Mouse (Mus musculus) liver, embryonic 13.5 days (tissue): Measurements from ENCODE around the gene Skp1a. TPM values are rescaled to one million over a fixed set of nuclear protein-coding genes. Genes with fewer than 3 reads are reported as not detected.

Source experiments
- ATAC-seq: fragments of 200-750 bp; cut with Nextera tagmentation; 2 replicates; pipeline ENCODE4 v1.8.0; 2017; ENCODE audit warnings: low read depth, mild to moderate bottlenecking, moderate number of reproducible peaks, moderate library complexity
- DNase-seq: peaks from one replicate; pipeline ENCODE4 v3.0.0; 2022
- H3K27ac ChIP-seq: fragments of 300-500 bp; sonication (generic); 2 replicates; pipeline ENCODE4 v1.5.1; 2015; ENCODE audit warnings: moderate library complexity, mild to moderate bottlenecking, inconsistent platforms
- H3K27me3 ChIP-seq: fragments of 300-500 bp; sonication (generic); 2 replicates; pipeline ENCODE4 v1.6.1; 2015; ENCODE audit warnings: mild to moderate bottlenecking, inconsistent platforms
- H3K36me3 ChIP-seq: fragments of 300-500 bp; sonication (generic); 2 replicates; pipeline ENCODE4 v1.6.1; 2015; ENCODE audit warnings: mild to moderate bottlenecking, inconsistent platforms
- H3K4me1 ChIP-seq: fragments of 300-500 bp; sonication (generic); replicated peaks from 2 replicates; pipeline ENCODE4 v1.6.1; 2015; ENCODE audit warnings: inconsistent platforms
- H3K4me2 ChIP-seq: fragments of 300-500 bp; sonication (generic); 2 replicates; pipeline ENCODE4 v1.6.1; 2015; ENCODE audit warnings: inconsistent platforms, mild to moderate bottlenecking, moderate library complexity
- H3K4me3 ChIP-seq: fragments of 300-500 bp; sonication (generic); replicated peaks from 2 replicates; pipeline ENCODE4 v1.5.1; 2015; ENCODE audit warnings: mild to moderate bottlenecking, inconsistent platforms
- H3K9ac ChIP-seq: fragments of 300-500 bp; sonication (generic); 2 replicates; pipeline ENCODE4 v1.6.1; 2015; ENCODE audit warnings: mild to moderate bottlenecking, inconsistent platforms
- H3K9me3 ChIP-seq: fragments of 300-500 bp; sonication (generic); replicated peaks from 2 replicates; pipeline ENCODE4 v1.6.1; 2016; ENCODE audit warnings: inconsistent platforms
- WGBS: fragments of 180-500 bp; shearing (Covaris S2); methylation state at CpG from one replicate; pipeline ENCODE4 v1.1.7; 2015; ENCODE audit not compliant: insufficient replicate concordance; 5-methylcytosine and 5-hydroxymethylcytosine counted together
- polyA plus RNA-seq: library from polyadenylated mRNA; unstranded; fragments of >200 nt; fragmentation: Nextera tagmentation; extraction: Ambion mirVana; gene quantifications from 2 replicates; pipeline ENCODE4 v1.2.1, GENCODE M21; 2015

Skp1a gene
- polyA plus RNA-seq, 1 experiment from 2014 or later: 377 TPM

DNA sequence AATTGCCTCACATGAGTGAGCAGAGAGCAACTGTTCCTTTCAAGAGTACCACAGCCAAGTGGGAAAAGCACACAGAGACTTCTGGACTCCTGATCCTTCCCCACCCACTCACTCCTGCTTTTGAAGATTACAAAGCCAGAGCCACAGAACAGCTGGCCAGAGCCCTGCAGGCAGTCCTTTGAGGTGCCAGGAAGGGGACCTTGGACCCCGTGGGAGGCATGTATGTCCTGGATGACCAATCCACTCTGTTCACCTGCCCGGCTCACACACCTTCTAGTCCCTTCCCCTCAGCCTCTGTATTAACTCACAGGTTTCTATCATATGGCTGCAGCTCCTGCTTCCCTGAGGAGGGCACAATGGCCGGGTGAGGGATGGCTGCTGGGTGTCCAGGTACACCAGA is 25.6 kb downstream of the Skp1a start:
- Histone ChIP-seq H3K4me3 (no peak overlapping the region), H3K27me3 (no peaks in the 10 kb centered on the region), H3K9ac (no peak overlapping the region), H3K9me3 (no peaks in the 10 kb centered on the region), H3K27ac (no peak overlapping the region), H3K4me1 (peaks cover 19% of the 10 kb centered on the region; the same call in 1 of the 2 replicates), H3K4me2 (no peak overlapping the region), H3K36me3 (no peaks in the 10 kb centered on the region)
- 57% methylated on average over 3 of the region's 3 CpGs for WGBS
- DNase-seq (no peak), ATAC-seq (0 out of 2 replicates have a peak, but pooled peaks have one; percentile 13)

GRCm38 (mm10) chr11:52258711-52259110 is 26.9 kb downstream of the Skp1a start:
- Histone ChIP-seq H3K9me3 (no peaks in the 10 kb centered on the region), H3K27me3 (no peaks in the 10 kb centered on the region), H3K27ac (no peak overlapping the region), H3K36me3 (no peaks in the 10 kb centered on the region), H3K4me3 (no peak overlapping the region), H3K4me2 (no peak overlapping the region), H3K4me1 (peaks cover 19% of the 10 kb centered on the region; the same call in 1 of the 2 replicates), H3K9ac (no peak overlapping the region)
- ATAC-seq (no peak), DNase-seq (no peak)
- 46% methylated on average over 5 of the region's 5 CpGs for WGBS

GRCm38 (mm10) chr11:52260878-52261277 is 29.1 kb downstream of the Skp1a start:
- no peaks in the 10 kb centered on the region for H3K36me3 ChIP-seq
- no peak overlapping the region for H3K4me3 ChIP-seq
- H3K9ac ChIP-seq: no peak overlapping the region
- ATAC-seq (no peak), DNase-seq (no peak)
- H3K4me2 ChIP-seq: no peak overlapping the region
- H3K4me1 ChIP-seq: peaks cover 30% of the 10 kb centered on the region
- H3K27me3 ChIP-seq: no peaks in the 10 kb centered on the region; the same call in 1 of the 2 replicates
- WGBS: 54% methylated on average over 4 of the region's 4 CpGs
- no peaks in the 10 kb centered on the region for H3K9me3 ChIP-seq
- no peak overlapping the region for H3K27ac ChIP-seq

- Histone ChIP-seq H3K36me3 (no peaks in the 10 kb centered on the region), H3K4me1 (peaks cover 31% of the 10 kb centered on the region), H3K27ac (no peak overlapping the region), H3K9me3 (no peaks in the 10 kb centered on the region), H3K27me3 (no peaks in the 10 kb centered on the region; the same call in 1 of the 2 replicates), H3K4me2 (no peak overlapping the region), H3K9ac (no peak overlapping the region), H3K4me3 (no peak overlapping the region)
- DNase-seq (peak; percentile 26), ATAC-seq (no peak)
- 30% methylated on average over 5 of the region's 5 CpGs for WGBS
Measured at GRCm38 (mm10) chr11:52261937-52262336, 30.1 kb downstream of the Skp1a start.

DNA sequence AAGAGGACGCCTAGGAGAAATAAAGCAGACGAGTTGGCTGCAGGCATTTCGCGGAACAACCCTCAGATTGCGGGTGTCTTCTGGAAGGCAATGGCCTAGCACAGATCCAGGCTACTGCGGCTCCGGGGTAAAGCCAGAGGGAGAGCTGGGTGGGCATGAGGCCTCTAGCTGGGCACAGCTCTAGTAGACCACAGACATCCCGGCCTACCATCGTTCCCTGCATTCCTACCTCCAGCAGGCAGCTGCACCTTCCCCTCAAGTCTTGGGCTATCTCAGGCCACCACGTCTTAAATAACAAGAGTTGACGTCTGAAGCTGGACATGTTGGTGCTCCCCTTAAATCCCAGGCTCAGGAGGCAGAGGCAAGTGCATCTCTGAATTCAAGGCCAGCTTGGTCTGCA is 30.5 kb downstream of the Skp1a start:
- Histone ChIP-seq H3K27ac (no peak overlapping the region), H3K4me3 (no peak overlapping the region), H3K9me3 (no peaks in the 10 kb centered on the region), H3K4me2 (no peak overlapping the region), H3K9ac (no peak overlapping the region), H3K36me3 (no peaks in the 10 kb centered on the region), H3K4me1 (peaks cover 31% of the 10 kb centered on the region), H3K27me3 (no peaks in the 10 kb centered on the region; the same call in 1 of the 2 replicates)
- ATAC-seq: no peak
- WGBS: 74% methylated on average over 11 of the region's 11 CpGs
- DNase-seq: no peak

GRCm38 (mm10) chr11:52264871-52265270 is 33.1 kb downstream of the Skp1a start:
- Histone ChIP-seq H3K4me3 (no peak overlapping the region), H3K27me3 (no peaks in the 10 kb centered on the region; the same call in 1 of the 2 replicates), H3K9me3 (no peaks in the 10 kb centered on the region), H3K4me1 (peaks cover 26% of the 10 kb centered on the region), H3K27ac (no peak overlapping the region), H3K36me3 (no peaks in the 10 kb centered on the region), H3K4me2 (no peak overlapping the region), H3K9ac (no peak overlapping the region)
- ATAC-seq: no peak
- 51% methylated on average over 7 of the region's 7 CpGs for WGBS
- DNase-seq: no peak

GRCm38 (mm10) chr11:52265616-52266307 is 34.0 kb downstream of the Skp1a start:
- H3K9ac ChIP-seq: no peak overlapping the region
- peaks cover 25% of the 10 kb centered on the region for H3K4me1 ChIP-seq
- 43% methylated on average over 12 of the region's 12 CpGs for WGBS
- no peak overlapping the region for H3K27ac ChIP-seq
- H3K4me3 ChIP-seq: no peak overlapping the region
- DNase-seq (no peak), ATAC-seq (no peak)
- H3K9me3 ChIP-seq: no peaks in the 10 kb centered on the region
- H3K27me3 ChIP-seq: no peaks in the 10 kb centered on the region; the same call in 1 of the 2 replicates
- H3K36me3 ChIP-seq: no peaks in the 10 kb centered on the region
- H3K4me2 ChIP-seq: no peak overlapping the region

DNA sequence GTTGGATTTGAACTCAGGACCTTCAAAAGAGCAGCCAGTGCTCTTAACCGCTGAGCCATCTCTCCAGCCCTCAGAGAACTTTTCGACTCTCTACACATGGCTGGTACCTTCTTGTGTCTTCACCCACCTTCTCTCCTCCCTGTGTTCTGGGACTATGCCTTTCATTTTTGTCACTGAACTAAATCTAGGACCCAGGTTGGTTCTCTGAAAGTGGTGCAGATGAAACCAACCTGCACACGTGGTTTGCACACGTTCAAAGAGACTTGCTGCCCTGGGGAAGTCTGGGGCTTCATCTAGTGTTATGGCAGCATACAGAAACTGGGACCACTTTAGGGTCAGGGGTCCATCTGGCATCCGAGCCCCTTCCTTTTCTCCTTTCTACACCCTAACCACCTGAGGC is 35.5 kb downstream of the Skp1a start:
- Histone ChIP-seq H3K4me3 (no peak overlapping the region), H3K9ac (no peak overlapping the region), H3K4me2 (no peak overlapping the region), H3K4me1 (peaks cover 18% of the 10 kb centered on the region), H3K36me3 (no peaks in the 10 kb centered on the region), H3K27ac (no peak overlapping the region), H3K27me3 (no peaks in the 10 kb centered on the region; the same call in 1 of the 2 replicates), H3K9me3 (no peaks in the 10 kb centered on the region)
- DNase-seq (no peak), ATAC-seq (no peak)
- WGBS: 67% methylated on average over 5 of the region's 5 CpGs

GRCm38 (mm10) chr11:52268104-52268835 is 36.5 kb downstream of the Skp1a start:
- H3K27me3 ChIP-seq: no peaks in the 10 kb centered on the region; the same call in 1 of the 2 replicates
- WGBS: 29% methylated on average over 7 of the region's 7 CpGs
- no peak overlapping the region for H3K9ac ChIP-seq
- H3K4me1 ChIP-seq: peaks cover 20% of the 10 kb centered on the region
- H3K4me3 ChIP-seq: no peak overlapping the region
- H3K4me2 ChIP-seq: no peak overlapping the region
- no peaks in the 10 kb centered on the region for H3K9me3 ChIP-seq
- H3K36me3 ChIP-seq: no peaks in the 10 kb centered on the region
- H3K27ac ChIP-seq: no peak overlapping the region; the same call in 1 of the 2 replicates
- DNase-seq (no peak), ATAC-seq (0 out of 2 replicates have a peak, but pooled peaks have one; percentile 37)

DNA sequence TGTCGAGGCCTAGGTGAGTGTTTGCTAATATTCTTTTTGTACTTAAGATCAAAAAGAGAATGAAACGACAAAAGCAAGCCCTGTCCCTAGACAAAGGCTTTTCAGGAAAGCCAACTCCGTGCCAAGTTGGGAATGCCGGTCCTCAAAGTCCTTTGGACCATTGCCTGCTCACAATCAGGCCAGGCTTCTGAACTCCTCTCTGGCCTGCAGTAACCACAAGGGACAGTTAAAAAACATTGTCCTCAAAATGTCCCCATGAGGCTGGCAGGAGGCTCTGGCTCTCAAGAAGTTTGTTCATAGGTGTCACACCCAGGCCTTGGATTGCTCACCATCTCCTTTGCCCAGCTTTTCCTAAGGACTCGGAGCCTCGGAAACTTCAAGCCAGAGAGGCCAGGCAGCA is 38.0 kb downstream of the Skp1a start:
- H3K4me1 ChIP-seq: peaks cover 24% of the 10 kb centered on the region
- no peak overlapping the region for H3K4me3 ChIP-seq
- no peak for DNase-seq
- H3K27me3 ChIP-seq: no peaks in the 10 kb centered on the region; the same call in 1 of the 2 replicates
- H3K27ac ChIP-seq: no peak overlapping the region
- H3K9me3 ChIP-seq: no peaks in the 10 kb centered on the region
- ATAC-seq: no peak
- WGBS: 66% methylated on average over 6 of the region's 6 CpGs
- no peak overlapping the region for H3K4me2 ChIP-seq
- no peaks in the 10 kb centered on the region for H3K36me3 ChIP-seq
- no peak overlapping the region for H3K9ac ChIP-seq

- no peak overlapping the region for H3K4me2 ChIP-seq
- no peak overlapping the region for H3K4me3 ChIP-seq
- 67% methylated on average over 8 of the region's 8 CpGs for WGBS
- DNase-seq (no peak), ATAC-seq (no peak)
- no peaks in the 10 kb centered on the region for H3K9me3 ChIP-seq
- H3K36me3 ChIP-seq: no peaks in the 10 kb centered on the region
- H3K4me1 ChIP-seq: 0 out of 2 replicates have a peak, but pooled peaks cover 10% of the 10 kb centered on the region
- no peaks in the 10 kb centered on the region for H3K27me3 ChIP-seq
- H3K9ac ChIP-seq: no peak overlapping the region
- no peak overlapping the region for H3K27ac ChIP-seq
Measured at GRCm38 (mm10) chr11:52271765-52272495, 40.1 kb downstream of the Skp1a start.
